Mouse (Mus musculus): ENCODE measurements around the gene Bhlhe40.
A peak's percentile ranks its signal among the peaks of the same experiment; 100 is the strongest.

Gene Bhlhe40

DNA sequence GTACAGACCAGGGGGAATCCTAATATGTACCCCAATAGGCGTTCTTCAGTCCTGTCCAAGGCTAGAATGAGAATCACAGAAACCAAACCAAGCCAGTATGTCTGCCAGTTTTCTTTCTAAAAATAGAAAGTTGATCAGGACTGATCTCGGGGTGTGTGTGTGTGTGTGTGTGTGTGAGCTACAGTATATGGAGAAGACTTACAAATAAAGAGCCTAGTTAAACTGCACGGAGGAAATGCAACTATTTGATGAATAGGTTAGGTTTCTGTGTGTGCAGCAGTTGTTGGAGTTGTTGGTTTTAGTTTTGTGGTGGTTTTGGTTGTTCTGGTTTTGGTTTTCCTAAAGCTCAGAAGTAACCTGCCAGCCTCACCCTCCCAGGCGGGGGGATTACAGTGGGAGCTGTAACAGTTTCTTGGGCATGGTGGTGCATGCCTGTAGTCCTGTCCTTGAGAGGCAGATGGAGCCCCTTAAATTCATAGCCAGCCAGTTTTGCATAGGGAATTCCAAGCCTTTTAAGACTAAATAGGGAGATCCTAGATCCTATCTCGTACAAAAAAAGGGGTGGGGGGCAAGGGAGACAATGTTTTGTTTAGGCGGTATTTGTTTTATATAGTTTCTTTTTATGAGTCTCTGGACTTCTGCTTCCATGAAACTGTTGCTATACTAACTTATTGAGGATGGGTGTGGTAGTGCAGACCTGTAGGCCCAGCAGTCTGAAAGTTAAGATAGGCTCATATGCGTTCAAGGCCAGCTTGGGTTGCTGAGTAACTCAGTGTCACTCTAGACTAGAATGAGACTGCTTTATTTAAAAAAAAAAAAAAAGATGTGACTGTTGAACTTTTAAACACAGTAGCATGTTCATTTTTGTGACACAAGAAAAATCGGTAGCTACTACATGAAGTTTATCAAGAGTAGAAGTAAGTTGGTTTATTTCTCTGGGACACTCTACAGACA, 3.1 kb downstream of the Bhlhe40 start:
- DNase-seq = no peak

DNA sequence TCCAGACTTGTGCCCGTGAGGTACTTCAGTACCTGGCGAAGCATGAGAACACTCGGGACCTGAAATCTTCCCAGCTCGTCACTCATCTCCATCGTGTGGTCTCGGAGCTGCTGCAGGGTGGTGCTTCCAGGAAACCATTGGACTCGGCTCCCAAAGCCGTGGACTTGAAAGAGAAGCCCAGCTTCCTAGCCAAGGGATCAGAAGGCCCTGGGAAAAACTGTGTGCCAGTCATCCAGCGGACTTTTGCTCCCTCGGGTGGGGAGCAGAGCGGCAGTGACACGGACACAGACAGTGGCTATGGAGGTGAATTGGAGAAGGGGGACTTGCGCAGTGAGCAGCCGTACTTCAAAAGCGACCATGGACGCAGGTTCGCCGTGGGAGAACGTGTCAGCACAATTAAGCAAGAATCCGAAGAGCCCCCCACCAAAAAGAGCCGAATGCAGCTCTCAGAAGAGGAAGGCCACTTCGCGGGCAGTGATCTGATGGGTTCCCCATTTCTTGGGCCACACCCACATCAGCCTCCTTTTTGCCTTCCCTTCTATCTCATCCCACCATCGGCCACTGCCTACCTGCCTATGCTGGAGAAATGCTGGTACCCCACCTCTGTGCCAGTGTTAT, 4.2 kb downstream of the Bhlhe40 start:
- DNase-seq = no peak

DNA sequence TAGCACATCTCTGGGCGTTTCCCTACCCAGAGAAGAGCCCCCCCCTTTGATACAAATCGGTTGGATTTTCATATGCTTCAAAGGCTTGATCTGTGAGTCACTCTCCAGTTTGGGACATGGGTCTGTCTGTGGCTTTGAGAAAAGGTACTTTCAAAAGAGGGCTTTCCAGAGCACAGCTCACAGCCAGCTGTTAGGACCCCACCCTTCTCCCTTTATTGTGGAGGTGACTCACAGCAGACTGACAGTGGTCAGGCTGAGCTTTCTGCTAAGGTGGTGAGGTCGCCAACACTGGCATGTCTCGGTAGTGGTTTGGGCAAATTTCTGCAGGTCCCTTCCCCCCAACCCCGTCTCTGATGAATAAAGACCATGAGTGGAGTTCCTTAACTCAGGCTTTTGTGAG, 5.2 kb downstream of the Bhlhe40 start:
- no peak for DNase-seq

DNA sequence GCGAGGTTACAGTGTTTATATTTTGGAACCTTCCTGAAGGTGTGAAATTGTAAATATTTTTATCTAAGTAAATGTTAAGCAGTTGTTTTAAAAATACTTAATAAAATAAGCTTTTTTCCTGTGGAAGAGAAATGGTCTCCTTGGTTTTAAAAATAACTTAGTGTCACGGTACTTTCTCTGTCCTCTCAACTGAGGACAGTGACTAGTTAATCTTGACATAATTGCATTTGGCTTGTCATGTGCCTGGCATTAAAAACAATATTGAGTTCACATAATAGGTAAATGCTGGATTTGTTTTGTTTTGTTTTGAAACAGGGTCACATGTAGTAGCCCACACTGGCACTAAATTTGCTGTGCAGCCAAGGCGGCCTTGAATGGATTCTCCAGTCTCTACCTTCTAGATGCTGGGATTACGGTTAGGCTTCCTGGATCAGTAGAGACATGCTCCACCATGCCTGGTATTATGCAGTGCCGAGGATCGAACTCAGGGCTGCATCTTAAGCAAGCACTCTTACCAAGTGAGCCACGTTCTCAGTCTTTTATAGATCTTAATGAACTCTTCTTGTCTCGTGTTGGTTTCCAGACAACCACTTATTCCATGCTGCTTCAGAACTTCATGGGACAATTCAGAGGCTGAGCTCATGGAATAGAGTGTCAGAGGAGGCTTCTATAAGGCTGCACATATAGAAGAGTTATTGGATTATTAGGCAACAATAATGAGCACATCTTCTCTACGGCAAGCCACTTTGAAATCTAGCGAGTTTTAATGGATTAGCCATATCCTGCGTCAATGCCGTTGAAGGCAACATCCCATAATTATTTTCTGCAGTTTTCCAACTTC, 6.4 kb downstream of the Bhlhe40 start:
- no peak for DNase-seq

DNA sequence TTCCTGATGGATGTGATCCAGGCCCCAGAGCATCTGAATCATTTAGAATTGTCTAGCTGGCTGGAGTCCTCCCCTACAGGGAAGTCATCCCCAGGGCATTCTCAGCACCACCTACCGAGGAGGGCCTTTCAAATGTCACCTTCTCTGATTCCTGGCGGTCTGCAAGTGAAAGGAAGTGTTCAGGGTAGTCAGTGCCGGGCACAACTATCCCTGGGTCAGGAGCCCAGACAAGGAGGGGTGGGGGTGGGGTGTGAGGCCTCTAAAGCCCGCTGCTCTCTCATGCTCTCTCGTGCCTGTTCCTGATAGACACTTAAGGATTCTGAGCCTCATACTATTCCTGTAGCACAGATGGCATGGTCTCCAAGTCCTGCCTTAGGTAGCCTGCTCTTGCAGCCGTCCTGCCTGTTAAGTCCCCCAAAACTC, 7.2 kb downstream of the Bhlhe40 start:
- no peak for DNase-seq

DNA sequence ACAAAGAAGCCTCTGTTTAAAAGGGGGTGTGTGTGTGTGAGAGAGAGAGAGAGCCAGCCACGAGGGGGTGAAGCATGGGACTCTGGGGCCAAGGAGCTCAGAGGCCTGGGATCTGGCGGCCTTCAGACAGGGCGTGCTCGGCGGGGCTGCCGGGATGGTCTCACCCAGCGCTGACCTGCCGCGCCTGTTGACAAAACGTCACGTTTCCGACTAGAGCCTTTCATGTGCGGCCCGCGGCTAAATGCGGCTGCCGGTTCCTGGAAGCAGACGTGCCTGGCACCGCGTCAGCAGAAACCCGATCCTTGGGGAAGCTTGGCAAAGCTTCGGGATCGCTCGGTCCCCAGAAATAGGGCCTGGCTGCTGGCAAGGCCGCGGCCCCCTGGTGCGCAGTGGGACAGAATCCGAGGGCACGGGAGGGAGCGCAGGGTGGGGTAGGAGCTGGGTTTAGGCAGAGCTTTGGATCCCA, 7.9 kb downstream of the Bhlhe40 start:
- peak; percentile 93 for DNase-seq

DNA sequence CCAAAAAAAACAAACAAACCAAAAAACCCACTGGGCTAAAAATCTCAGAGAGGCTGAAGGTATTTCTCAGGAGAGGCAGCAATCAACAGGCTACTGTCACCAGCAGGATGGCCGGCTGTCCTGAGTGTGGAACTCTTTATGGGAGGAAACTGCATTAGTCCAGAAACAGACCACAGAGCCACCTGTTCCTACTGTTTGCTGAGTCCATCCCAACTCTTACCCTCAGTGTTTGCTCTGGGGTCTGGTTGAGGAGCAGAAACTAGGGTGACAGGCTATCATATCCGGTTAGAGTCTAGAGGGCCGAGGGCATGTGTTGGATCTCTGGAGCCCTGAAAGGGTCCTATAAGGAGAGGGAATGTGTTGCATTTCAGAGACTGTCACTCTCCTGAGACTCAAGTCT, 9.8 kb downstream of the Bhlhe40 start:
- DNase-seq = no peak

DNA sequence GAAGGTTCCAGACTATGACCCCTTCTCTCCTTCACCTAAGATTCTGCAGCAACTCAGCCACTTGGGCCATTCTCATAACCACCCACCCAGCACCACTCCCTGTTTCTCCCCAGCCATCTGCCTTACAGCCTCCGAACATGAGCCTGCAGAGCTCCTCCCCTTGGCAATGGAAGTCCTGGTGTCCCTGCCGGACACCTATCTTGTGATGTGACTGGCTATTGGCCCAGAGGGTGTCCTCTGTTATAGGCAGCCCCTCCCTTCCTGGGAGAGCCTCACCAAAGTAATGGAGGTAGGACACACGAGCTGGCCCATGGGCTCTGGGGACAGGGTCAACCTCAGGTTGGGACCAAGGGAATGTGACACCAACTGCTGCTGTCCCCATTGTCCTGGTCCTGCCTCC, 10.4 kb downstream of the Bhlhe40 start:
- DNase-seq = no peak

DNA sequence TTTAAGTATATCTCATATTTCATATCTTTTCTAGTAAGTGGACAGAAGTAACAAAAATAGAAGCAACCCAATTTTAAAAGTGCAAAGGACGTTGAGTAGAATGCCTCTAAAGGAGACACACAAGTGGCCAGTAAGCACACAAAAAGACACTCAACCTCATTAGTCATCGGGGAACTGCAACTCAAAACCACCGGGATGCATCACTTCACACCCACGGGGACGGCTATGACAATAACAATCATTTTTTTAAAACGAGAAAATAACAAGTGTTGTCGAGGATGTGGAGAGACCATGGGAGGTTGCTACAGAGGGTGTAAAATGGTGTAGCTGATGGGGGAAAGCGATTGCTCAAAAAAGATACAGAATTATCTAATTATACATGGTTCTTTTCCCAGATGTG, 11.7 kb downstream of the Bhlhe40 start:
- no peak for DNase-seq

DNA sequence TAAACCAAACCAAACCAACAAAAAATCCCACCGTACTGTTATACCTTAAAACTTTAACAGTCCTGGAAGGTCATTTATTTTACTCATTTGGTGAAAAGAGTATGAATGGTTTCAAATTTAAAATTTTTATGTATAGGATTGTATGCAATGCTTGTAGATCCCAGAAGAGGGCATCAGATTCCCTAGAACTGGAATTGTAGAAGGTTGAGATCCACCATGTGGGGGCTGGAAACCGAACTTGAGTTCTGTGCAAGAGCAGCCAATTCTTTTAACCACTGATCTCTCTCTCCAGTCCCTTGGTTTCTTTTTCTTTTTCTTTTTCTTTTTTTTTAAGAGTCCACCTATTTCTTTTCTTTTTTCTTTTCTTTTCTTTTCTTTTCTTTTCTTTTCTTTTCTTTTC, 13.8 kb downstream of the Bhlhe40 start:
- no peak for DNase-seq

DNA sequence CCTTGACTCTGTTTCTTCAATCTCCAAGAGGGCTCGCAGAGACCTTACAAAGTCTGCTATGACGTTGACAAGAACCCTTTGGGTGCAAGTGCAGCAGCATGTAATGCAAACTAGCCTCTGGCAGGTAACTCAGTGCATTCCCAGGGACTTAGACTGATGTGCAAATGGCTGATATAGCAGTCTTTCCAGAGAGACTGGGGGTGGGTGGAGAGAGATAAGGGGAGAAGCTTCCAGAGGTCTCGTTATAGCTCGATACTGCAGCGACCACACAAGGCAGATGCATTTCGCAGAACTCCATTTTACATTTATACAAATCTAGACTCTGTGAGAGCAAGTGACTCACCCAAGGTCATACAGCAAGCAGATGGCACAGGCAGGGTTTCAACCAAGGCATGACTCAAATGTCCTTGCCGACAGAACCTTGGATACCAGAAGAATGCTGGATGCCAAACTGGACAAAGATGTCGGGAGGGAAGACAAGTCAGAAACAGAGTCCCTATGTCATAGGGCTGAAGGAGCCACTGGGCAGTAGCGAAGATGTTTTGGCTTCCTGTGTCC, 16.4 kb downstream of the Bhlhe40 start:
- no peak for DNase-seq

DNA sequence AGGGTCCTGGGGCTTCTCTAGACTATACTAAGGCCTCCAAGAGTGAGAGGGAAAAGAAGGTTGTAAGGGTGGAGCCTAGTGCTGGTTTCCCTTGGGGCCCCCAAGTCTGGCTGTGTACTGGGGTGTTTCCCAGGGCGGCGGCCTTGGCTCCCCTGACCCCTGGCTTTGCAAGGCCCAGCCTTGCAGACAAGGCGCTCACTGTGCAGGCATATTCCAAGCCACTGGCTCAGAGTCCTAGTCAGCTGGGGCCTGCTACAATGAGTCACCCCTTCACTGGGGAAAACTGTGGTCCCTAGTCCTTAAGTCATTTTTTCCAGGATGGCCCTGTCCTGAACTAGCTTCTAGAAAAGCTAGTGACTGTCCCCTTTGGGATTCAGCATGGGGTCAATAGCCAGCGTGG, 17.3 kb downstream of the Bhlhe40 start:
- DNase-seq = no peak

DNA sequence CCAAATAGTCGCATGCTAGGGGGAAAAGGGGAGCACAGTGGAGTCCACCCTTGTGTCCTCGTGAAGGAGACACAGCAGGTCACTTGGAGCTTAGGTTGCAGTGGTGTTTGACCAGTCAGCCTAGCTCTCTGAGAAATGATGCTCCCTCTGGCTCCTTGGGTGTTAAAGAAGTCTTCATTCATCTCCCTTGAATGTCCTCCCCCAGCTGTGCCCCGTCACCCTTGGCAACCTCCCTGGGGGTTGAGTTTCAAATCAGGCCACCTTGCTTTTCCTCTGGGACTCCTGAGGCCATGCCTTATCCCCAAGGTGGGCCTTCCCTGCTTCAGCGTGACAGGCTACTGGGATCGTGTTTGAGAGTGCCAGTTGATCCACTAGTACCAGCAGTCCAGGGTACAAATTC, 17.8 kb downstream of the Bhlhe40 start:
- no peak for DNase-seq

DNA sequence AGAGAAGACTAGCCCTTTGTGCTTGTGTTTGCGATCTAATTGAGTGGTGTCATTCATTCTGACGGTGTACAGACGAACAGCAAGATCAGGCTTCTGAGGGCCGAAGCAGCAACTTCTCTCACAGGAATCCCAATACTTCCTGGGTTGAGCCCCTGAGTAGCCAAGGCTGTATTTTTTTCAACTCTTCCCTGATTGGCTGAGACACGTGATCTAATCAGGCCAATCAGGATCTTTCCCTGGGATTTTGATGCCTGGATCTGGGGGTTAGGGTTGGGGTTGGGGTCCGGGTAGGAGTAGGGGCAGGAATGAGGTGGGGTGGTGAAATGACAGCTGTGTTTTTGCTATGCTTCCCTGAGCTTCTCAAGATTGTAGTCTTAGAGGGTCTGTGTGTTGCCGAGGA, 20.1 kb downstream of the Bhlhe40 start:
- DNase-seq = no peak

DNA sequence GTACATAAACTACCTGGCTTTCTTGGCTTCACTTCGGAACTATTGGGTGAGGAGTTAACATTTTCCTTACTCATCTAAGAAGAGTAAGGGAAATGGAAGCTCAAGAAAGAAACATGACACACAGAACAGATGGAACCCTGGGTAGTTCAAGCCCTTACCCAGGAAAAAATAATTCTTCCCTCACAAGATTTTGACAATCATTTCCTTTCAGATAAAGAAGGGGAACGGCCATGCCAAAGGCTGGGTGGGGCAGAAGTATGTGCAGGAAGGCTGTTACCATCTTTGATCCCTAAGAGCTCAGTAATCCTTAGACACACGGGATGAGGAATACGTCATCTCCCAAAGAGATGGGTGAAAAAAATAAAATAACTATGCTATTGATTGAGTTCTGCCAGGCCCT, 20.7 kb downstream of the Bhlhe40 start:
- no peak for DNase-seq

DNA sequence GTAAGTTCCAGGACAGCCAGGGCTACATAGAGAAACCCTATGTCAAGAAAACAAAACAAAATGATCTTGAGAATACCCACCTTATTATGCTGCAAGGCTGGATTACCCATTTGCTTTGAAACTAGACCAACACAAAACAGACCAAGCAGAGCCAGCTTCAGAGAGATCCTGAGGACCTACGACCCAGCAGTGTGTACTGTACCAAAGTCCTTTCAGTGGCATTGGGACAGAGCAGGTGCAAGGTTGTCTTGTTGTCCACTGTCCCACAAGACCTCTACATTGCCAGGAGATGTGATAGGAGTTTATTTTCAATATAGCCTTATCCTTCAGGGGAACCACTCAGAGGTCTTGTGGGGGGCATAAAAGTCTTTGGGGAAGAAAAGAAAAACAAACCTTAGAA, 22.7 kb downstream of the Bhlhe40 start:
- no peak for DNase-seq

DNA sequence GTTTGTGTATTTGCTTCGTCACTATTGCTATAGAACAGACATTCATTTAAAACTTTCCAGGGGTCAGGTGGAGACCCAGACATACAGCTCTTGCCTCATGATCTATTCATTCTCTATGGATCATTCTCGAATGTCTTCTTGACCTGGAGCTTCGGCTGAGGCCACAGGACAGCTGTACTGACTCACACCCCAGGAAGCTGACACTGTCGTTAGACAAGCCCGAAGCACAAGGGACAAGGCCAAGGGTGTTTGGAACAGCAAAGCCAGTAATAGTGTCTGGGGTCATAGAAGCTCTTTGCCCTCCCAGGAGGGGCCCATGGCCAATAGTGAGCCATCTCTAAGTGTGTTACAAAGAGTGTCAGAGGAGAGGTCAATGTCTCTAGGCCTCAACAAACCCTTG, 24.0 kb downstream of the Bhlhe40 start:
- DNase-seq = no peak

DNA sequence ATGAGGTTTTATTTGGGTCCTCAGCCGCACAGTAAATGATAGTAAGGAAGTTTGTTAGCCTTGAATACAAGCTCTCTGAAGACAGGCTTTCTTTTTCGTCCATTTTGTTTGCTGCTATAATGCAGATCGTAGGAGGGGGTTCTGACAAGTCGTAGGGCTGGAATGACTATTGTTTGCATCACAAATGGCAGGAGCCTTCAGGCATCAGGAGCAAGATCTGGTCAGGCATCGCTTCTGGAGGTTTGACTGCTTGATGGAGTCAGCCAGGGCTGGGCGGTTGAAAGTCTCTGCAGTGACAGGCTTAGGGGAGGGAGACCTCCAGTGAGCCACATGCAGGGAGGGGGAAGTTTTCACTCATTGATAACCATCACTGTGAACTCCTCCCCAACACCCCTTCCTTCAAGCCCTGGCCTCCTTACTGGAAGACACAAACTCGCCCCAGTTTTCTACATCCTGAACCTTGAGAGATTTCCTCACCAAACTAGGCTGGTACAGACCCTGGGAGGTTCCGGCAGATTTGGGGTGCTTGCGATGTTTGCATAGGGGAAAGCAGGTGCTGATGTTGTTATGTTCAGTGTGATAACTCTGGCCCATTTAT, 25.4 kb downstream of the Bhlhe40 start:
- no peak for DNase-seq

DNA sequence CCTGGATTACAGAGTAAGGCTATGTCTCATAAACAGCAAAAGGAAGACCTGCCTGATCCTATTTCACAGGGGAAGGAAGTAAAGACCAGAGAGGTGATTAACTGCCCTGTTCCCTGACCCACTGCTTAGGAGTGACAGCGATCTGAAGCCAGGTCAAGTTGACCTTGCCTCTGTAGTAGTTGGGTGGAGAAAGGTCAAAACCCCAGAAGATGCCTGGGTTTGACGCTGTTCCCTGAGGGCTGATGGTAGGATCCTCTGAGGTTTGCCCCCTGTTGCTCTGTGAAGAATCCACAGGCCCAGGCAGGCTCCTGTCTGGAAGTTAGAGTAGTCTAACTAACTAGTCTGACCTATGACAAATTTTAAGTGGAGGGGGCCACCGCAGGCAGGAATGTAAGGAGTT, 26.5 kb downstream of the Bhlhe40 start:
- DNase-seq = no peak

DNA sequence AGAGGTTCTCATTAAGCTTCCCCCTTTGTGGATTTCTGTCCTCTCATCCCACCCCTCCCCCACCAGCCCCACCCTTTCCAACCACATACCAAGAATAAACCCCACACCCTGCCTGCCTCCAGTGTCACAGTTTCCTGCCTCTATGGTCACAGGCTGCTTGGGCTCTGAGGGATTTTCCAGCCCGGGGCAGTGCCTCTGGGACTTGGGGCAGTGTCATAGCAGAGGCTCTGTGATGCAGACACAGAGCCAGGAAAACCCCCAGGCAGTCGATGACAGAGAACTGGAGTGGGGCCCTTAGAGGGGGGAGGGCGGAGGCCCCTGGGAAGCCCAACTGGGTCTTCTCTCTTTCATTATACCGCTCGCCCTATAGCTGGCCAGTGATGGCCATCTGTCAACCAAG, 27.9 kb downstream of the Bhlhe40 start:
- no peak for DNase-seq

DNA sequence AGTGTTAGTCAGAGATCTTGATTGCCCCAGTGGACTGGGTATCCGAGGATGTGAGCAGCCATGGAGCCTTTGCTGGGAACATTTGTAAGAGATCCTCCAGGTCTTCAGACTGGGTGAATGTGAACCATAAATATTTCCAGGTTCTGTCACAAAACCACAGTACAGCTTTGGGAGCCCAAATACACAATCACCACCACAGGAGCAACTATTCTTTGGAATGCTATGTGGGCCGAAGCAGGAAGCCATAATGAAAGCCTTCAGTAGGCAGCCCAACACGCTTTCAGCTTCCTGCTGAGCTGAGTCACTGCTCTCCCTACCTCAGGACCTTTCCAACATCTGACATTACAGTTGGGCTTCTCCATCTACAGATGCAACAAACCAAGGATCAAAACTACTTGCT, 32.6 kb downstream of the Bhlhe40 start:
- no peak for DNase-seq

DNA sequence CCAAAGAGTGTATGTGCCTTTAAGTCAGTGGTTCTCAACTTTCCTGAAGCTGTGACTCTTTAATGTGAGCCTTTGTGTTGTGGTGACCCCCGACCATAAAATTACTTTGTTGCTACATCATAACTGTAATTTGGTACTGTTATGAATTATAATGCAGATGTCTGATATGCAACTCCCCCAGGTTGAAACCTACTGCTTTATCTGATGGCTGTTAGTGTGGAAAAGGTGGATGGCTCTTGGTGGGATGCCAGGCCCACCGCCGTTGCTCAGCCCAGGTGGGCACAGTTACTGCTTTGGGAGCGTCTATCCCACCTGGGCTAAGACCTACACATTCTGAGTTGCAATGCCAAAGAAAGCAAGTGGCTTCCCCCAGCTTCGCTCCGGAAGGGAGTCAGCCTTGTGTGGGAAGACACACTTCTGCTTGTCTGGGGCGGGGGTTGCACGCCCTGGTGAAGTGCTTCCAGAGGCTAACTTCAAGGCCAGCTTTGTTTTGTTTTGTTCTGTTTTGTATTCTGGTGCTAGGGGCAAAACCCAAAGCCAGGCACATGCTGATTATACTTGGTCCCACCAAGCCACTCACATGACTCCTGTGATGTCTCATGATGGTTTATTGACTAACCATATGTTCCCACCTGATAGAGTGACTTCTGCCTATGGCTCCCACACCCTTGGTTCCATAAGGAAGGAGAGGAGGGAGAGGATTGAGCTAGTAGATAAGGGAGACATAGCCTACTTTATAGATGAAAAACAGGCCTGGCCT, 34.7 kb downstream of the Bhlhe40 start:
- no peak for DNase-seq
